Mouse (Mus musculus): ENCODE results near the gene Nfkbie.

Nfkbie gene

GRCm38 (mm10) chr17:45542129-45542528, 13.4 kb upstream of the Nfkbie start:
- in situ Hi-C loops (cut with MboI; ENCODE audit: unreplicated experiment in 2 of 2): no loop called here

GRCm38 (mm10) chr17:45542705-45543104, 12.8 kb upstream of the Nfkbie start:
- in situ Hi-C loops (cut with MboI; ENCODE audit: unreplicated experiment in 2 of 2): no loop called here

GRCm38 (mm10) chr17:45543115-45543514, 12.4 kb upstream of the Nfkbie start:
- in situ Hi-C loops (cut with MboI; ENCODE audit: unreplicated experiment in 2 of 2): no loop called here

GRCm38 (mm10) chr17:45544001-45544872, 11.3 kb upstream of the Nfkbie start:
- in situ Hi-C loops (cut with MboI; ENCODE audit: unreplicated experiment in 2 of 2): no loop called here

GRCm38 (mm10) chr17:45544873-45545277, 10.6 kb upstream of the Nfkbie start:
- in situ Hi-C loops (cut with MboI; ENCODE audit: unreplicated experiment in 2 of 2): no loop called here

- in situ Hi-C loops (cut with MboI; ENCODE audit: unreplicated experiment in 2 of 2): no loop called here
Measured at GRCm38 (mm10) chr17:45545278-45545961, 10.1 kb upstream of the Nfkbie start.

- in situ Hi-C loops (cut with MboI; ENCODE audit: unreplicated experiment in 2 of 2): no loop called here
Measured at GRCm38 (mm10) chr17:45546941-45547340, 8.6 kb upstream of the Nfkbie start.

- in situ Hi-C loops (cut with MboI; ENCODE audit: unreplicated experiment in 2 of 2): no loop called here
Measured at GRCm38 (mm10) chr17:45547461-45548190, 7.9 kb upstream of the Nfkbie start.

GRCm38 (mm10) chr17:45548541-45549512, 6.7 kb upstream of the Nfkbie start:
- in situ Hi-C loops (cut with MboI; ENCODE audit: unreplicated experiment in 2 of 2): no loop called here

GRCm38 (mm10) chr17:45549617-45550181, 5.8 kb upstream of the Nfkbie start, which contains the start of gene Tmem151b:
TSS of gene Tmem151b (minus strand) at chr17:45549677.
- in situ Hi-C loops (cut with MboI; ENCODE audit: unreplicated experiment in 2 of 2): loop anchor here (5.0 to 25.0 kb wide), 4 partner anchors 32 to 488 kb away; partner anchors contain the start of genes Spats1 (in 2 of the 2), Aars2 (in 1 of the 2) and Vegfa (in 1 of the 2)

- in situ Hi-C loops (cut with MboI; ENCODE audit: unreplicated experiment in 2 of 2): loop anchor here (5.0 to 25.0 kb wide), 4 partner anchors 33 to 487 kb away; partner anchors contain the start of genes Spats1 (in 2 of the 2), Aars2 (in 1 of the 2) and Vegfa (in 1 of the 2)
Measured at GRCm38 (mm10) chr17:45550253-45550652, 5.2 kb upstream of the Nfkbie start.

GRCm38 (mm10) chr17:45551249-45551796, 4.2 kb upstream of the Nfkbie start:
- in situ Hi-C loops (cut with MboI; ENCODE audit: unreplicated experiment in 2 of 2): loop anchor here (5.0 to 25.0 kb wide), 4 partner anchors 34 to 486 kb away; partner anchors contain the start of genes Spats1 (in 2 of the 2), Aars2 (in 1 of the 2) and Vegfa (in 1 of the 2)

GRCm38 (mm10) chr17:45551816-45552451, 3.6 kb upstream of the Nfkbie start:
- in situ Hi-C loops (cut with MboI; ENCODE audit: unreplicated experiment in 2 of 2): loop anchor here (5.0 to 25.0 kb wide), 4 partner anchors 35 to 485 kb away; partner anchors contain the start of genes Spats1 (in 2 of the 2), Aars2 (in 1 of the 2) and Vegfa (in 1 of the 2)

GRCm38 (mm10) chr17:45553065-45553464, 2.4 kb upstream of the Nfkbie start:
- in situ Hi-C loops (cut with MboI; ENCODE audit: unreplicated experiment in 2 of 2): loop anchor here (5.0 to 25.0 kb wide), 4 partner anchors 36 to 484 kb away; partner anchors contain the start of genes Spats1 (in 2 of the 2), Aars2 (in 1 of the 2) and Vegfa (in 1 of the 2)

- in situ Hi-C loops (cut with MboI; ENCODE audit: unreplicated experiment in 2 of 2): loop anchor here (5.0 to 25.0 kb wide), 4 partner anchors 37 to 483 kb away; partner anchors contain the start of genes Spats1 (in 2 of the 2), Aars2 (in 1 of the 2) and Vegfa (in 1 of the 2)
Measured at GRCm38 (mm10) chr17:45554420-45554819, 1.1 kb upstream of the Nfkbie start.

GRCm38 (mm10) chr17:45556107-45556489, 595 bp downstream of the Nfkbie start:
- in situ Hi-C loops (cut with MboI; ENCODE audit: unreplicated experiment in 2 of 2): loop anchor here in 1 of 2 experiments (25.0 kb wide), 1 partner anchor 481 kb away; the partner anchor contains the start of gene Vegfa

GRCm38 (mm10) chr17:45556514-45557245, 1.2 kb downstream of the Nfkbie start:
- in situ Hi-C loops (cut with MboI; ENCODE audit: unreplicated experiment in 2 of 2): loop anchor here in 1 of 2 experiments (25.0 kb wide), 1 partner anchor 481 kb away; the partner anchor contains the start of gene Vegfa

Measured in v-Abl transformed pro-B cells (cell line).